Mouse (Mus musculus): Measurements from ENCODE around the gene Thsd7b.
A peak's percentile ranks its signal among the peaks of the same experiment; 100 is the strongest.

Gene Thsd7b

DNA sequence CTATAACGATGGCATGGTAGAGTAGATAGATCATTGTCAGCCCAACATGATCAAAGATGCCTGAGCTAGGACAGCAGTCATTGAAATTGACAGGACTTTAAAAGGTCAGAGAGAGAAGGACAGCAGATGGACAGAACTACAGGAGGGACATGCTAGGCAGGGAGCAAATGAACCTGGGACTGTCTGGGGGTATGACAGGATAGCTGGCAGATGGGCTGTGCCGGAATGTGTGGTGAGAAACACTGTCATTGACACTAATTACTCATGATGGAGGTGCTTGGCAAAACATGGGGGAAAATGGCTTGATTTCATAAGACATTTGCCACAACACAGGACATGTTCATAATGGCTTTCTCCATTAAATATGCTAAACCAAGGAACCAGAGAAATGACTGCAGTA, 253.9 kb downstream of the Thsd7b start:
- DNase-seq, result peak; percentile 51 to 53

DNA sequence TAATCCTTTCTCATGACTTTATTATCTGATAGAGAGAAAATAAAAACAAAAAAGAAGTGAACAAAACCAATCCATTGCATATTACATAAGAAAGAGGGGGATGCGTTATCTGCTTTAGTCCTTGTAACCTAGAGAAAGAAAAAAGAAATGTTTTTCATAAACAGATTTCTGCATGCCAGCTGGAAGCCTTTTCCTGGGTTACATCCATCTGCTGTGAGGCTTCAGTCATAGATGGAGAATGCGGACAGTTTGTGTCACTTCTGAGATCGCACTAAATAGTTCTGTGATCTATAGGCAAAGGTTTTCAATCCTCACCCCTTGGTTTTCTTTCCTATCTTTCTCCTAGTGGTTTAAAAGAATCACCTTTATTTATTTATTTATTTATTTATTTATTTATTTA, 259.1 kb downstream of the Thsd7b start:
- DNase-seq, result no peak

GRCm38 (mm10) chr1:129538508-129538907, 265.4 kb downstream of the Thsd7b start:
- DNase-seq, result no peak

DNA sequence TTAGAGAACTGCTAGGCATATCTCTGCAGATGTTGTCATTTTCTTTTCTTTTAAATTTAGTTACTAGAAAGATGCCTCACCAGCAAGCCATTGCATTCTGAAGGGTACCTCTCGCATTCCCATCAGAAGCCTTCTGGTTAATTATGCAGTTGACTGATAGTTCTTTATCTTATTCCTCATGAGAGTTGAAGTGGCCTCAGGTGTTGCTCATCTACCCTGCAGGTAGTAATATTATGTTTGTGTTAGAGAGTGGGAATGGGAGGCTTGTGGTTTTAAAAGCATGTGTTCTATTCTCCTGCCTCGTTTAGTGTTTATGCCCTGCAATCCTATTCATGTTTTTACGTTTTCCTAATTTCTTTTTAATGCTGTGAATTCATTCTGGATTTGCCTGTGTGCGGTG, 265.9 kb downstream of the Thsd7b start:
- DNase-seq, result no peak

DNA sequence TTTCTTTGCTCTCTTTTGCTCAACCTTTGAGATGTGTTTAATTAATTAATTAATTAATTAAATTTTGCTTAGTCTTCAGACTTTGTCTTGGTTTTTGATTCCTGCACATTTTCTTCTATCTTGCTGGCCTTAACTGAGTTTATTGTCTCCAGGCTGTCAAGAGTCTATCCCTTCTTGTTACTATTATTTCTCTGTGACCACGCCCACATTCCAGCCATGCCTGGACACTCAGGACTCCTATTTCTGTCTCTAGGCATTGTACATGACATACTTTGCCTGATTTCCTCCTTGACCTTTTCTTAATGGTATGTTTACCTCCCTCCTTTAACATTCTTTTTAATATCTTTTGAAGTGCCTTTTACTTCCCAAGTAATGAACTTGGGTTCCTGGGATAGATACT, 267.6 kb downstream of the Thsd7b start:
- DNase-seq, result no peak

GRCm38 (mm10) chr1:129542563-129543146, 269.6 kb downstream of the Thsd7b start:
- no peak for DNase-seq

- no peak for DNase-seq
These were observed 270.1 kb downstream of the Thsd7b start for GRCm38 (mm10) chr1:129543169-129543568.

DNA sequence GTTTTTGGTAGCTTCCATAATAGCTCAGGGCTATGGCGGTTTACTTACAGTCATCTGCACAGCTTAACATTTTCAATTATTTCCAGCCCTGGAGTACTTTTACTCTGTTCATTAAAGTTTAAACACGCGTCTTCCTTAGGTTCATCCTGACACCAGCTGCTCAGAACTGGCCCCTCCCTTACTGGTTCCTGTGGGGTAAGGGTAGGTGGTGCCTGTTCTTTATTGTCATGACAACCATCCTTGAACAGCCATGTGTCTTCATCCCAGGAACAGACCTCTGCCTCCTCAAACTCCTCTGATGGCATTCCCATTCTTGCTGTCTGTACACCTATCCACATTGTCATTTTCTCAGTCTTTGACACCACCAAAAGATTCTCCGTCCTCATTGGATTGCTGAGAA, 285.0 kb downstream of the Thsd7b start:
- DNase-seq, result no peak

DNA sequence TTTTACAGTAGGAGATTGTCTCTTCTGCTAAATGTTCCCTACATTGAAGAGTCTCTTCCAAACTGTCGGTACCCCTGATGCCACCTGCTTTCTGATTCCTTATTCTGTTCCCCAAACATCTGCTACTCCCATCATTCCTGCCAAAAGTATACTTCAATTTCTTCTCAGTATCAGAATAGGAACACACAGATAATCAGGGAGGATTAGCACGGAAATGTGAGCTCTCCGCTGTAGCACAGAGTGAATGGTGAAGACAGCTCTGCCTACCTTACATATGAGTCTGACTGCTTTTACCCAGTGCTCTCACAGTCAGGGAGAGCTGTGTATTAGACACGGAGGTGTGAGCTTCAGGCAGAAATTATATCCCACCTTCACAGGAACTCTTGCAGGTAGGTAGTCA, 286.0 kb downstream of the Thsd7b start:
- DNase-seq, result no peak

DNA sequence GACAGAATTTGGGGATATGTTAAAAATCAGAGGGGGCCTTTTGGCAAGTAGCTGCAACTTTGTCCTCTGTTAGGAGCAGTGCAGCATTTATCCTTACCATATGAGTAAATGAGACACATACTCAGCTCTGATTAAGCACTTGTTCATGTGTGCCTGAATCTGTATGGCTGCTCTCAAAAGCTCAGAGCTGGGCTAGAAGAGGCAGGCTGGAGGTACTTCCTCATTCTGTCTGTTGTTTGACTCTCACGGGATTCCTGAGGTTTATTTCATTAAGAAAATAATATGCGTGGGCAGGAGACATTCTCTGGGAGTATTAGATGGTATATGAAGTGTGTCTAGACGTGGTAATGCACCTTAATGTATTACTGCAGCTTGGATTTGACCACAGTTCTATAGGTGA, 286.7 kb downstream of the Thsd7b start:
- DNase-seq, result no peak

DNA sequence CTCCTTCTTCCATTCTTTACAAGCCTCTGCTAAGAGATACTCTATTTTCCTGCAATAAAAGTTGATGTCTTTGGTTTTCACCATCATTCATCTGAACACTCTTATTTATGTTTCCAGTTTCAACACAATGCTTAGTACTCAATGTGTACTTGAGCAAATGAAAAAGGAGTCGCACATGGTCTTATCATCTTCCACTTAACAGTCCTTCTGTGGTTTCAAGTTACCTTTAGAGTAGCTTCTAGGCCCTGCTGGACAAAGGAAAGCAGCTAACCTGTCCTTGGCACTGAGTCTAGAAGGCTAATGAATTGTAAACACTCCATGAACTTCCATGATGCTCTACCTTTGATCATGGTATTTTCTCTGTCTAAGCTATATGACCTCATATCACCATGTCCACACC, 289.6 kb downstream of the Thsd7b start:
- no peak for DNase-seq

DNA sequence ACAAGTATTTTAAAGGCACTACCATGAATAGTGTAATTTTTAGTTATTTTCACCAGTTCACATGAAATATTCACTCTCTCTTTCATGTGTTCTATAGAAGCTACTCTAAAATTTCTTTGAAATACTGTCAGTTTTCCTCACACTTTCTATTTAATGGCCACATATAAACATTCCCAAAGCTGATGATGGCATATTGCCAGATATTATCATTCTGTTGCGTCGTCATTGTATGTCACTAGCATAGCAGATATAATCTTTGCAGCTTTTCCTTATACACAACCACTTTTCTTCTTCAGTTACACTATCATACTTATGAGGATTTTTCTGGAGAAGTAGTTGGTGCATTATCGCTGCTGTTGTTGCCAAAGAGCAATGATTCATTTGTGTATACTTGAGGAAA, 297.4 kb downstream of the Thsd7b start:
- no peak for DNase-seq

- DNase-seq, result no peak
These were observed 306.9 kb downstream of the Thsd7b start for GRCm38 (mm10) chr1:129579955-129580354.

DNA sequence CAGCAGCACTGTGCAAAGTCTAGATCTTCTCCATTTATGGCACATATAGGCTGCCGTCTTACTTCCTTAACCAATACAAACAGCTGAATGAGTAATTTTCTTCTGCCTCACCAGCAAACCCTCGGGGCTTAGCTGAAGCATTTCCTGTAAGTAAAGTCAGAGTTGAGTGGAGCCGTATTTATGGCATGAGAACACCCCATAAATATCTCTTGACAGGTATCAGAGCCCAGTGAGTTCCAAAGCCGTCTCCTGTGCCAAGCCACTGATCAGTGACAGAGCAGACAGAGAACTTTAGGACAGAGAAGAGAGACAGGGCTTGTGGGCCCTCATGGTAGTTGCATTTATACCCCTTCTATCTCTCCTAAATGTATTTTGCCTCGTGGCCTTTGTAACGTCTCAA, 313.5 kb downstream of the Thsd7b start:
- DNase-seq, result no peak

DNA sequence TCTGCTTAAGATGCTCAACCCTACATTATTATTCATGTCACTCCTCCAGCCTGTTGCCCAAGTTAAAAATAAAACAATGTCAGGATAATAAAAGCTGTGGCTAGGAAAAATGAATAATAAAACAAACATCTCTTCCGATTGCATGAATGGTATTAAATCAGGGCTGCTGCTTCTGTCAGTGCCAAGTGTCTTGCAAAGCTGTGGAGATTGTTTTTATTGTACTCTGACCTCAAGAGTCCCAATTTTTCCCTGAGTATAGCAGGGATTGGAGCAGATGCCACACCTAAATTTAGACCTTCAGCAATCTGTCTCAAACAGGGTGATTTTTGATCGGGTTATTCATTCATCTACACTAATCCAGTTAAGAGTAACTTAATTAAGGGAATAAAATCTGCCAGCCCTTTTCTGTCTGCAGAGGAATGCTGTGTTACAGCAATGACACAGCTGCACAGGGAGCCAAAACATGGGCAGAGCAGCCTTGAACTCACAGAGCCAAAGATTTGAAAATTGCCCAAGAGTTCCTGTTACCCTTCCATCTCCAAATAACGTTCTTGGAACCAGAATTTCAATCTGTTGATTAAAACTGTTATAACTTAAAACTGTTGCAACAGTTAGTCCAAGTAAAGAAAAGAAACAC, 316.4 kb downstream of the Thsd7b start:
- DNase-seq, result no peak

- DNase-seq, result no peak
These were observed 322.3 kb downstream of the Thsd7b start for GRCm38 (mm10) chr1:129595447-129595846.

DNA sequence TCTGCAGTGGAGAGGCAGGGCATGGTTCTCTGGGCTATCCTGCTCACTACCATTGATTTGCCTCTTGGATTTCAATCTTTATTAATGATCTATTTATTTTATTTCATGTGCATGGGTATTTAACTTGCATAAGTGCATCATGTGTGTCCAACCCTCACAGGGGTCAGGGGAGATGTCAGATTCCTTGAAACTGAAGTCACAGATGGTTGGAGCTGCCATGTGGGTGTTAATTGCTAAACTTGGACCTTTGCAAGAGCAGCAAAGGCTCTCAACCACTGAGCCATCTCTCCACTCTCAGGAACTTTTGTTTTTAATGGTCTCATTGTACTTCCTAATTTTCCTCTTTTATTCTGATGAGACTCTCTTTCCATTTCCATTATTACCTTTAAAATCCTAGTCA, 327.8 kb downstream of the Thsd7b start:
- DNase-seq, result no peak

DNA sequence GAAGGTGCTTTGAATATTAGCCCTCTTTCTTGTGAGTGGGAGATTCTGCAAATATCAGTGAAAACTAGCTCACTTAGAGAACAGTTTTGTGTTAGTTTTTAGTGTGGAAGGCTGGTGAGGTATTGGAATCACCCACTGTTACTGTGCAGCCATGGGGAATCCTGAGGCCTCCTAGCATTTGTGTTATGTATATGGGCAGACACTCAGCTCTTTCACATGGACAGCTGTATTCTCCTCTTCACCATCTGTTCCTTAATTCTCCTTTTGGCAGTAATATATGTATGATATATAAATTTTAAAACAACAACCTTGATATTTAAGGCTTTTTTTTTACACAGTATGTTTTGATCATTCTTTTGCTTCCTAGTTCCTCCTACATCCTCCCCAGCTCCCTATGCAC, 329.2 kb downstream of the Thsd7b start:
- DNase-seq, result no peak

DNA sequence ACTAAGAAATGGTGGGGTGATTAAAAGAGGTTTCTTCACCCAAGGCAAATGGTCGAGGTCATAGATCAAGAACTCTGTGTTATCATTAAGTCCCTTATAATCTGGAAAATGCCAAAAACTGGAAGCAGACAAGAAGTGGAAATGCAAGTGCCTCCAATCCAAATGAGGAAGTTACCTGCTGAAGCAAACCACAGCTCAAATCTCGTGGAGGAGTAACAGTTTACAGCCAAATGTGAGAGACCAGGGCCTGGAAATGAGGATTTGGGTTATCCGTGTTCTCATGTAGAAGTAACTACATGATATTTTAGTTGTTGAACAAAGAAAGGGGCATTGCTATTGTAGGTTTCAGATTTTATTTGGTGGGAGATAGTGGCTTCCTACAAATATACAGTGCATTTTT, 335.3 kb downstream of the Thsd7b start:
- no peak for DNase-seq

DNA sequence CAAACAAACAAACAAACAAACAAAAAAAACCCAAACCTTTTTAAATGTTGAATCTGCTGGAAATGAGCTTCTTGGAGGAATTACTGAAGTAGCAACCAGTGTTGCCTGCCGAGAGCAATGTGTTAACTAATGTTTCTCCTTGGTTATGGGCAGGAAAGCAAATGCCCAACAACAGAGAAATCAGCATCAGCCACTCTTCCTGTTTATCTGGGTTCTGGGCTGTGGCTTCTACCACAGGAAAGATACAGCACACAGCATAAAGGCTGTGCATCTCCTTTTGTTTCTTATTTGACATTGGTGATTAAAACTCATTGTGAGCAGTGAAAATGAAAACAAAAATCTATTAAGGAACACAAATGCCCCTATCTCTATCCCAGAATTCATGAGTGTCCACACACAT, 343.0 kb downstream of the Thsd7b start:
- no peak for DNase-seq

- no peak for DNase-seq
These were observed 346.6 kb downstream of the Thsd7b start for GRCm38 (mm10) chr1:129619440-129620301.

- DNase-seq, result no peak
These were observed 351.4 kb downstream of the Thsd7b start for GRCm38 (mm10) chr1:129624519-129624918.

DNA sequence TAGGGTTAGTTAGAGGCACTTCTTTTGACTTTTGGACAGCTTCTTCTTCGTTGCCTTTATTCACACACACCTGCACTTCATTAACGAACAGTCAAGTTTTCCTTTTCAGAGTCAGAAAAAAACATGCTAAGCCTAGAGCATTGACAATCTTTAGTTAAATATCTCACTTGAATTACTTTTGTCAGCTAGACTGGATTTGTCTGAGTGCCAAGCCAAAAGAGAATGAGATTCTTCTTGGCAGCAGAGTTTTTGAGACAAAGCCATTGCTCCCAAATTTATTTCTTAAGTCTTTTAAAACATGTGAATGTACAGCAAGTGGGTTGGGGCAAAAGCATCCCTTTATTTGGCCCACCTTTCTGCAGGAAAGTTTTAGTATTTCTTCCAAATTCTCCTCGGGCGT, 362.0 kb downstream of the Thsd7b start:
- no peak for DNase-seq

- no peak for DNase-seq
These were observed 371.3 kb downstream of the Thsd7b start for GRCm38 (mm10) chr1:129644252-129644861.
